ENCODE assay signal across 8 mouse cellular contexts in genomic region chr7:67713820-67714510, GRCm38 (mm10). TPM values are rescaled to one million over a fixed set of nuclear protein-coding genes. Genes with fewer than 3 reads are reported as not detected.
DNase-seq lines count a peak whose midpoint lies in the region; ATAC-seq and TF ChIP-seq lines count a peak whose summit lies in the region.

No protein-coding gene starts in this region.

- H3K36me3 ChIP-seq in hindbrain, embryonic 16.5 days (ENCODE audit: control insufficient read depth, insufficient read depth, low read length) = 0 out of 2 replicates have a peak, but pooled peaks cover 2% of the 10 kb centered on the region
- peaks cover 14% of the 10 kb centered on the region; the same call in 1 of the 2 replicates for H3K36me3 ChIP-seq in liver, postnatal 0 days (replicated peaks; ENCODE audit: insufficient read depth, low read length)

- 0 out of 2 replicates have a peak overlapping the region, but pooled peaks have one; percentile 14 for H3K9ac ChIP-seq in hindbrain, embryonic 16.5 days (ENCODE audit: low read depth, low read length)
- no peak overlapping the region for H3K9ac ChIP-seq in liver, postnatal 0 days (replicated peaks)

- peaks cover 7% of the 10 kb centered on the region for H3K4me1 ChIP-seq in hindbrain, embryonic 16.5 days (ENCODE audit: control insufficient read depth, insufficient read depth, low read depth, low read length)
- H3K4me1 ChIP-seq in liver, postnatal 0 days (ENCODE audit: insufficient read depth) = peaks cover 3% of the 10 kb centered on the region; the same call in 1 of the 2 replicates

- WGBS in hindbrain, embryonic 16.5 days = 30% methylated on average over 19 of the region's 19 CpGs
- 78% methylated on average over 19 of the region's 19 CpGs for WGBS in liver, postnatal 0 days (ENCODE audit: insufficient replicate concordance)

- peak; percentile 79 for ATAC-seq in hindbrain, embryonic 16.5 days
- no peak for ATAC-seq in megakaryocyte progenitor cell, adult 5-6 weeks (replicated peaks; ENCODE audit: poor library complexity)
- ATAC-seq in liver, postnatal 0 days = no peak

- H3K4me3 ChIP-seq in hindbrain, embryonic 16.5 days (ENCODE audit: low read length) = no peak overlapping the region
- no peak overlapping the region for H3K4me3 ChIP-seq in liver, postnatal 0 days (ENCODE audit: low read depth, low read length)

- H3K27me3 ChIP-seq in hindbrain, embryonic 16.5 days (replicated peaks; ENCODE audit: control insufficient read depth, insufficient read depth, low read length) = no peaks in the 10 kb centered on the region
- no peaks in the 10 kb centered on the region for H3K27me3 ChIP-seq in liver, postnatal 0 days (ENCODE audit: insufficient read depth, low read length)

- TF ChIP-seq POLR2A in brain, embryonic 14.5 days (IDR thresholded peaks at IDR 0.05; ENCODE audit: borderline replicate concordance, extremely low read depth, insufficient read depth, insufficient read length, poor library complexity, severe bottlenecking) = no peak

- peak; percentile 93 for DNase-seq in brain, embryonic 14.5 days (ENCODE audit: low read depth)
- DNase-seq in cerebellum, adult 9-10 months = peak; percentile 22
- DNase-seq in frontal cortex, postnatal 36 days (ENCODE audit: low spot score in 2 of 2) = peak; percentile 31 to 54
- DNase-seq in lung, postnatal 25 days (ENCODE audit: low spot score) = peak; percentile 53
- peak; percentile 58 for DNase-seq in right cerebral cortex, postnatal 4 days
- DNase-seq in liver, postnatal 0 days = no peak

- H3K4me2 ChIP-seq in hindbrain, embryonic 16.5 days (ENCODE audit: low read length) = 0 out of 2 replicates have a peak overlapping the region, but pooled peaks have one; percentile 9
- H3K4me2 ChIP-seq in liver, postnatal 0 days (ENCODE audit: low read depth, low read length) = no peak overlapping the region

- no peak for TF ChIP-seq CTCF in brain, embryonic 14.5 days (IDR thresholded peaks at IDR 0.05; ENCODE audit: borderline replicate concordance, extremely low read depth, insufficient read depth, insufficient read length)
- no peak for TF ChIP-seq CTCF in liver, postnatal 0 days (IDR thresholded peaks at IDR 0.05; ENCODE audit: low read depth)

- H3K27ac ChIP-seq in hindbrain, embryonic 16.5 days (ENCODE audit: low read depth, low read length) = no peak overlapping the region
- no peak overlapping the region for H3K27ac ChIP-seq in liver, postnatal 0 days (ENCODE audit: low read depth)

- TF ChIP-seq EP300 in liver, postnatal 0 days (IDR thresholded peaks at IDR 0.05; ENCODE audit: low read depth) = no peak

- 0 out of 2 replicates have a peak, but pooled peaks cover 4% of the 10 kb centered on the region for H3K9me3 ChIP-seq in hindbrain, embryonic 16.5 days (ENCODE audit: control insufficient read depth, low read length)
- no peaks in the 10 kb centered on the region for H3K9me3 ChIP-seq in liver, postnatal 0 days (ENCODE audit: low read length)

RNA-seq across cellular contexts. Expression of gene Synm, which starts 45.6 kb away (rescaled TPM):
- polyA plus RNA-seq in brain, embryonic 14.5 days (2012; rRNA removed) = 1.7 and 3.5 TPM in 2 replicates
- 6.0 and 7.1 TPM in 2 replicates for polyA plus RNA-seq in hindbrain, embryonic 16.5 days (2015; fragmentation: Nextera tagmentation; extraction: Ambion mirVana)
- not detected in 2 replicates for total RNA-seq in megakaryocyte progenitor cell, adult 5-6 weeks (2015)
- total RNA-seq in megakaryocyte progenitor cell, adult 5-6 weeks (2017) = not detected in 2 replicates
- 0.09 and 0.11 TPM in 2 replicates for polyA plus RNA-seq in liver, postnatal 0 days (2015; fragmentation: Nextera tagmentation; extraction: Ambion mirVana)
